Mouse (Mus musculus) mesoderm, embryonic 11.5 days (tissue): Measurements from ENCODE around the gene Gm14327.
"Not testable (repeated sequence)": the region's sequence is repeated elsewhere in the genome, so short reads cannot be mapped to it uniquely, and the experiment has no call there.

Experiments
- DNase-seq: peaks from one replicate; pipeline ENCODE4 v3.0.0-alpha.2; 2012; ENCODE audit warnings: low read depth, low spot score

Gm14327 gene

DNA sequence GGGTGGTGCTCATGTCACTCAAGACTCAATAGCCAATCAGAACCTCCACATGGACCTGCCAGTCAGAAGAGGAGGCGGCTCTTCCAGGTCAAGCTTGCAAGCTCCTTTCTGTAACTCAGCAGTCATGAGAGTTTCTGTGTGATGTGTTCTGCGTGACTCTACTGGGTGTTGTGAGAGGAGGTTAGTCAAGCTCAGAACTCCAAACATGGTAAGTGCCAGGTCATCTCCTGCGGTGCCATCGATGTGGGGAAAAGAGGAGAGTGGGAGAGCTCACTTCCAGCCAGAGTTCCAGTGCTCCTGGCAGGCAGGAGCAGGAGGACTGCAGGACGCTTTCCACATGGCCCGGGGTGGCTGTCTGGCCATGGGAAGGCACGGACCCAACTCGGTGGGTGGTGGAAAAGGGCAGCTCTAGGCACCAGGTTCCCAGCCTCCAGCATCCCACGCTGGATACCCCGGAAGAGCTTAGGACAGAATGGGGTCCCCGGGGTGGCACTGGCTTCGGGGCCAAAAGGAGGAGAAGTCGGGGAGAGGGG lies at the start of gene Gm14327:
TSS of gene Gm14327 (plus strand) at position 51 of the 533 bp plus-strand sequence.
- not testable (repeated sequence) for DNase-seq

GRCm38 (mm10) chr2:177862254-177862653 lies 34.6 kb upstream of the Gm14327 start:
- DNase-seq = not testable (repeated sequence)

DNA sequence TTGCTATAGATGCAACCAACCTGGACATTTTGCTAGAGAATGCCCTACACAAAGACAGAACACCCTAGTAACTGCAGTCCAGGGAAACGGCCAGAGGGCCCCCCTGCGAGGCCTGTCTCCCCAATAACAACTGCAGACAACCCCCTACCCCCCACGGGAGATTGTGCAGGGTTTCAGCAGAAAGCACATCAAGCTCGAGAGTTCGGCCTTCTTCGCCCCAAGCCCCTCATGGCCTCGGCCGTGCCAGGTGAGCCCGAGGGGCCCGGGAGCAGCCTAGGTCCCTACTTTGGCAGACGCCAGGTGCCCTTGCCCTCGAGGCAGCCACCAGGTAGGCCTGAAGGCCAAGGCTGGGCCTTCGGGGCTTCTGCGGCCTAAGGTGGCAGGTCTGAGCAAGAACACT lies 9.2 kb upstream of the Gm14327 start:
- not testable (repeated sequence) for DNase-seq

GRCm38 (mm10) chr2:177898171-177898570 lies 1.3 kb downstream of the Gm14327 start:
- DNase-seq = not testable (repeated sequence)

DNA sequence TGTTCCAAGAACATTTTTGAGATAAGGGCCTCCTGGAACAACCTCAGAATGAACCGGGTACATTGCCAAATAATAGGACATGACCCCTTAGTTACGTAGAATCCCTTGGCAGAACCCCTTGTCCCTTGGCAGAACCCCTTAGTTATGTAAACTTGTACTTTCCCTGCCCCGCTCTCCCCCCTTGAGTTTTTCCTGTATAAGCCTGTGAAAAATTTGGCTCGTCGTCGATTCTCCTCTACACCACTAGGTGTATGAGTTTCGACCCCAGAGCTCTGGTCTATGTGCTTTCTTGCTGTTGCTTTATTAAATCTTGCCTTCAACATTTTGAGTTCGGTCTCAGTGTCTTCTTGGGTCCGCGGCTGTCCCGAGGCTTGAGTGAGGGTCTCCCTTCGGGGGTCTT lies 6.4 kb downstream of the Gm14327 start:
- not testable (repeated sequence) for DNase-seq

- not testable (repeated sequence) for DNase-seq
These were observed 28.7 kb downstream of the Gm14327 start, which contains the start of gene Zfp972 for GRCm38 (mm10) chr2:177925563-177926103. Gene Zfp972 (minus strand): TSS chr2:177925613.
